Mouse (Mus musculus) NIH3T3 (cell line): Measurements from ENCODE around the gene Tex10.
"Not testable (repeated sequence)": the region's sequence is repeated elsewhere in the genome, so short reads cannot be mapped to it uniquely, and the experiment has no call there.

Experiments
- DNase-seq: peaks from one replicate; pipeline ENCODE4 v3.0.0-alpha.2; 2012; ENCODE audit warnings: low read depth

Tex10 gene

DNA sequence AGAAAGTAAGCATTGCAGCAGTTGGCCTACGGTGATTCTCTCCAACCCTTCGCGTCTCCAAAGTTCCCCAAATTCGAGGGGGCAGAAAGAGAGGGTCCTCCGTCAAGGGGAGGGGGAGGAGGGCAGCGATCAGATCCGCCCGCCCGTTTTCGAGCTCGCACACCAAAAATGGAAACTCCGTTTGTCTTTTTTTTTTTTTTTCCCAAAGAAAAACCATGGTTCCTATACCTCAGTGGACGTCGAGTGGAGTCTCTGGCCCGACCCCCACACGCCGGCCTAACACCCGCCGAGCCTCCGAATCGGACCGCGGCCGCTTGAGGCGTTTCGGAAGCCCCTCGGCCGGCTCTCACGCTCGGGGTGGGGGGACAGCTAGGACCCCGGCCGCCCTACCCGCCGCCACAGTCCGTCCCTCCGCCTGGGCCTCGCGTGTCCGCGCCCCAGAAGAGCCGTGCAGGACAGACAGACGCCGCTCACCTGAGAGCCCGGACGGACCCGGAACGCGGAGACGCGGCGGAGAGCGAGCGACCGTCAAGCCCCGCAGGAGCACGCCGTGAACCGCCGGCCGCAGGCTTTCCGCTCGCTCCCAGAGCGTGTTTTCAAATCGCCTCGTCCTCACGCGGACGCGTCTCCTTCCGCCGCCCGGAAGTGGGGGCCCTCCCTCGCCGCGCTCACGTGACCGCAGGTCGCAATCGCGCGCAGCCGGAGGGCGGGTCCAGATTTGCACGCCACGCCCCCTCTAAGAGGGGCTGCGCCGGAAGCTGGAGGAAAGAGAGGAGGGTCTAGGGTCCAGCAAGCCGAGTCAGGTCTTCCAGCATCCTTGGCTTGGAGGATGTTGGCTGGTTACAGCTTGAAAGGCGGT is at the start of gene Tex10:
Tex10 (minus strand) TSS at position 668 of the 859 bp plus-strand sequence.
- peak; percentile 94 for DNase-seq

DNA sequence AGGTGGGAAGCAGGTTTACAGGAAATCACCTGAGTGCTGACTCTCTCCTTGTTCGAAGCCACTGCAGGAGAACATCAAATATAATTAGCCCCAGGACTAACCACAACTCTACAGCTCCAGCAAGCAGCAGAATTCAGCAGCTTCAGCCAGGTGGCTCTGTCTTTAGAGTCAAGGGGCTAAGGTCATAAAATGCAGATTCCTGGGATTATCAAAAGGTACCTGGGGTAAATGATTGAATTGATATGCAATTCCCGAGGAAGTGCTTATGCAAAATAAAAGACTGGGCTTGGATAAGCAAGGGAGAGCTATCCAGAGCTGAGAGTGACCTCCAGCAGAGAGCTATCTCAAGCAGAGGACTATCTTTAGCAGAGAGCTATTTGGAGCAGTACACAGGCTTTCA is 37.6 kb upstream of the Tex10 start:
- DNase-seq = no peak

DNA sequence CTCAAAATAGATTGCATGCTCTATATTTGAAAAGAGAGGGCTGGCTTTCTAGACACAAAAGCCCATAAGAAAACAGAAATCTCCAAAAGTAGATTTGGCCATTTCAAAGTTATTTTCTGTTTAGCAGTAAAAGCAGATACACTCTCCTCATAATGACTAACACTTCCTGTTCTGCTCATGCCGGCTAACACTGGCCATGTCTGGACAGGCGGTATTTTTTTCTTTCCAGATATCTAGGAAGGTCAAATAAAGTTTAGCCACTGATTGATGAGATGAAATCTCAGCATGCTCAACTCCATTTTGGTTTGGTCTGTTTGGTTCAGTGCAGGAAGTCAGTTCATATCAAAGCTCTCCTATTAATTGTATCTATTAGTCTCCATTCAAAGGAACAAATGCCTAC is 19.3 kb upstream of the Tex10 start:
- DNase-seq = no peak

GRCm38 (mm10) chr4:48491290-48491743 is 18.1 kb upstream of the Tex10 start:
- no peak for DNase-seq

GRCm38 (mm10) chr4:48488916-48489315 is 15.7 kb upstream of the Tex10 start:
- DNase-seq = peak; percentile 14

DNA sequence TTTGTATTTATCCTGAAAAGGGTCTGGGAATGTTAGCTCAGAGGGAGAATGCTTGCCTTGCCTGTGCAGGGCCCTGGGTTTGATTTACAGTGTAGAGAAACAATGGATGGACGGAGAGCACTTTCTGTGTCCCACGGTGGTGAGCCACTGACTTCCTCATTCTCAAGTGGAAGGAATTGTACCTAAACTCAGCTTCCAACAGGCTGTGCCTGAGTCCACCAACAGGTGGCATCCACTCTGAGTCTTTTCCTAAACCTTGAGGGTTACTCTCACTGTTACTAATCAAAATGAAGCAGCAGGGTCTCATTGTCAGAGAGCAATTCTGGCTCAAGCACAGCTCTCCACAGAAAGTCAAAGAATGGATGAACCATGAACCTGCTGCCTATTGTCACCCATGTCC is 8.0 kb upstream of the Tex10 start:
- DNase-seq = peak; percentile 60

DNA sequence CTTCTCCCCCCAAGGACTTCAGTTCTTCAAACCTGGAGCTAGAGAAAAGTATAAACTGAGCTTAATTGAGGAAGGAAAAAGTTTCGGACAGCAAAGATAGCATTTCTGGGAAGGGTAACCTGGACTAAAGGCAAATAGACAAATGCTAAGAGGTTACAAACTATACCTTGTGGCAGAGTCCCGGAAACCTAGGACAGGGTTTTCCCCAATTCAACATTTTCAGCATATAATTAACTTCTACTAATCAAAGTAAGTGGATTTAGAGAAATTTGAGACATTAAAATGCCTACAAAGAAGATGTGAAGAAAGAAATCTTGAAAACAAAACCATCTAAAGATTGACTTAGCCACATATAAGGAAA is 372 bp upstream of the Tex10 start:
- DNase-seq = no peak

DNA sequence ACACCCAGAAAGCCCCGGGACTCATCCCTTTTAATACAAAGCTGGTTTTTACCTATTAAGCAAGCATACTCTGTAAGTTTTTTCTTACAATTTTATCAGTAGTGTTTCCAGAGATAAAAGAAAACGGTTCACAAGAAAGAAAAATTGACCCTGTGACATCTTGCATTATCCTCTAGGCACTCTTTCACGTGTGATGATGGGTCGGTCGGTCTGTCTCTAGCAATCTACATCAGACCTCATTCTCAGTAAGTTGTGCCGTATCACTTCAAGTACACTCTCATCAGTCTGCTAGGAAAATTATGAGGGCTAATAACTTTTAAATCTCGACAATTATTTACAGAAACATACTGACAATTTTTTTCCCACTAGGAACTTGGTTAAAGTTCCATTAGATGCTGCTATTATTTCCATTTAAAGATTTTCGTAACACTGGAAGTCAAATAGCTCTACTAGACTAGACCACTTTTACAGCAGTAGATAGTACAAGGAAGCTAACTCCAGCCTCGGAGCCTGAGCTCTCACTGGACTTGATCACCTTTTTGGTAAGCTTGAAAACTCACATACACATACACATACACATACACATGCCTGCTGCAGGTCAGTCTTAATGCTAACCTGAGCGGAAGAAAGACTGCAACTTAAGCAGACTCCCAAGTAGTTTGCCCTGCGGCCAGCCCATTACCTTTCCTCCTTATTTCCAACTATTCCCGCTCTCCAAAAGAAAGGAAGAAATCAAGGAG is 1.0 kb downstream of the Tex10 start:
- DNase-seq = peak; percentile 10

DNA sequence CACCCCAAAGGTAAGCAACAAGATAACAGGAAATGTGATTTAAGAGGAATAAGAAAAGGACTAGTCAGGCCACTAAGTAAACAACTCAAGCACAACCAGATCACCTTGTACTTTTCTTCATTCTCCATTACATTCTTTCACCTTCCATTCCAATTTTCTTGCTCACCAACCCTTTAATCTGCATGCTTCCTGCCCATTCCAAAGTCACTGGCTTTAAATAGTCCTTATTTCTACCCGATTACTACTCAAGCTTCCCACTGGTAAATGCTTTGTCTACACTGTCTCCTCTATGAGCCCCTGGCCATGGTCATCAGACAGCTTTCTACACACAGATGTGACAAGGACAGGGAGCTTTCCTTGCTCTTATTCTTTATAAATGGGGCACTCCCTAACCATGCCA is 2.3 kb downstream of the Tex10 start:
- DNase-seq = no peak

DNA sequence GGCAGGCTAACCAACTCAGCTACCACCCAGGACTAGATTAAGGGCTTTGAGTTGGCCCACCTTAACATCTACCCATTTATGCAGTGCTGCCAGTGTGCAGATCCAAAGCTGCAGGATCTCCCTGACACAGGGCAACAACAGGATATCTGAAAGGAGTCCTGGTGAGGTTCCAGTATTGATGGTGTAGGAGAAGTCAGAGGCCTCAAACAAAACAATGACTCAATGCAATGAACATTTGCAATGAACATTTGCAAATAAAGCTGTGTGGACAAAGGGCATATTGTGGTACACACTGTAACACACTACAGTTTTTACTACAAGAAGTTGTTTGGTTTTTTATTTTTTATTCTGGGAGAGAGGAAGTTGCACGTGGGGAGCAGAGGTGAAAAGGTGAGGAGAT is 12.2 kb downstream of the Tex10 start:
- no peak for DNase-seq

GRCm38 (mm10) chr4:48458436-48458835 is 14.8 kb downstream of the Tex10 start:
- DNase-seq = no peak

- DNase-seq = peak; percentile 52
These were observed 19.0 kb downstream of the Tex10 start for GRCm38 (mm10) chr4:48454106-48454773.

GRCm38 (mm10) chr4:48428054-48428453 is 45.2 kb downstream of the Tex10 start:
- no peak for DNase-seq

DNA sequence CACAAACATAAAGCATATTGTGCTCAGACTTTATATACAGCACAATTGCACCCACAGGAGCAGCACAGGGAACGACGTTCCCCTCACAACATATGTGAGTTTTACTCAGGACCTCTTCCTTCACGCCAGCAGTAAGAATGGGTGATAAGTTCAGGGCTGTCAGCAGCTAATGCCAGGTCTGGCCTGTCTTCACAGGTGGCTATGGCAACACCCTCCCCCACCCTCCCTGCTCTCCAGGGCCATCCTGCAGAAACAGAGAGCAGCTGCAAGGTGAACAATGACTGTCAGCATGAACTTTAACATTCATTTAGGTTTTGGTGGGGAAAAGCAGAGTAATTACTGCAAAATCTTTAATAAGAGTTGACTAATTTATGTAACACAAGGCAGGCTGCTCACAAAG is 45.8 kb downstream of the Tex10 start:
- DNase-seq = no peak

GRCm38 (mm10) chr4:48423738-48424137 is 49.5 kb downstream of the Tex10 start:
- DNase-seq = no peak

GRCm38 (mm10) chr4:48422633-48423032 is 50.6 kb downstream of the Tex10 start:
- DNase-seq = no peak

DNA sequence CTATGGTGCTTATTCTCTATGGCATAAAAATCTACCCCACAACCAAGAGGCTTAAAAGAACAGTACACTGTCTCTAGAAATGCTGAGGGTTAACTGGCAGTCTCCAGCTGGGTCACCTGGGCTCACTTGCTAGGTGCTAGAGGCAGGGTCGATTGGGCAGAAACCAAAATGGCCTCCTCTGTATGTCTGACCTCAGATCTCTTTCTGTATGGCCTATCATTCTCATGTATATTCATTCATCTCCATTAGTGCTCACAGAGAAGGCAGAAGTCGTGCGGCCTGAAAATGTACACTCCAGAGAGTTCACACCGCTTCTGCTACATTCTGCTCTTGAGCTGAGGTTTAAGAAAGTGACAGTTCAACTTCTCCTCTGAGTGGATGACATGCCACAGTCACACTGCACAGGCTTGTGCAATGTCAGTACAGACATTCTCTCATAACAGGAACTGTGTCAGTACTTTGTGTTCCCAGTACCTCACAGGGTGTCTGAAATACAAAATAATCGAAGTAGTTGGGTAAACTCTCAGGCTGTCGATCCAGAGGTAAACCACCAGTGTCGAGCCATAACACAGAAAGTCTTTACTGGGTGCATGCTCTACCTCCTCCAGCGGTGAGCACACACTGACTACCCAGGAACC is 54.3 kb downstream of the Tex10 start:
- no peak for DNase-seq

DNA sequence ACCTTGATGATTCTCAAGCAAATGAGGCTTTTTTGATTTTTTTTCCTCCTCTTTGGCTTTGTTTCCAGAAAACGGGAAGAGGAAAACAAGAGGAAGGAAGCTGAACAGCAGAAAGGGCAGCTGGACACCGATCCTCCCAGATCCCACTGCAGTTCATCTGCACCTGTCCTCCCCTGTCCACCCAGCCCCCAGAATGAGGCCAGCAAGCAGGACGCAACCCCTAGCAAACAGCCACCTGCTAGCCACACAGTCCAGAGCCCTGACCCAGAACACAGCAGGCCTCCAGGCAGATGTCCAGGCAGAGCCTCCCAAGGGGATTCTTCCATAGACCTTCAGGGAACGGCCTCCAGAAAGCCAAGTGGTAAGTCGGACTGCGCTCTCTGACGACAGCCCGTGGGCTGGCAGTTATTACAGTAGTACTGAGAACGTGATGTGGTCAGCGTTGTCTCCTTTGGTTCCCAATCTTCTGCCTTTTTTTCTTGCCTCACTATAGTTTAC is 57.4 kb downstream of the Tex10 start:
- DNase-seq = no peak

DNA sequence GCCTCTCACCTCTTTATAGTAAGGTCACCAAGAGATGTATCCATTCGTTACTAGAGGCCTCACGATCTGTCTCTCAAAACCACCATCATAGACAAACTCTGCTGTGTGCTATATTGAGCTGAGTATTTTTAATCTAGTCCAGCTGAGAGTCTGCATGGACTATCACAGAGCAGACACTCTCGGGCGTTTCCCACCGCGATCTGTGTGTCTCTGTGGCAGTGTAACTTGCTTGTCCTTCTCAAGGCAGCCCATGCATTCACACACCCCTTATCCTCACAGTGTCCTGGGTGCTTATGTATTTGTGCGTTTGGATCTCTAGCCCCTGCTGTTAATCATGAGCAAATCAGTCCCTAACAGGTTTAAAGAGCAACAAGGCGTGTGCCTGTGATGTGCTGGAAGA is 59.8 kb downstream of the Tex10 start:
- DNase-seq = no peak

- DNase-seq = peak; percentile 69
These were observed 65.8 kb downstream of the Tex10 start for GRCm38 (mm10) chr4:48407350-48408039.

GRCm38 (mm10) chr4:48405724-48406491 is 67.4 kb downstream of the Tex10 start:
- not testable (repeated sequence) for DNase-seq
